15 mouse cellular contexts compared by ENCODE assay signal in the genomic region with DNA sequence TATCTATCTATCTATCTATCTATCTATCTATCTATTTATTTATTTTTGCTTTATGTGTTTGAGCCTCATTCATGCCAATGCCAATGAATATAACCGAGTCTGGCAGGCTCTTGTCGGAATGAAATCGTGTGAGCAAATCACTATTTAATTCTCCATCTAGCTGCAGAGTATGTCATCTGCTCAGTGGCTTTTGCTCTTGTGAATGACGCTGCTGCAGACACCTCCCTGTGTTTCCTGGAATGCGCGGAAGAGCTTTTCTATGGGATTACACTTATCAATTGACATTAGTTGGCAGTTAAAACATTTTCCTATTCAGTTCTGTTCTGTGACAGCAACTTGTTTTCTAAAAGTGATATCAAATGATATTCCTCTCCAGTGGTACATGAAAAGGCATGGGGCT.
"Had no signal": no experiment of that assay in that cellular context is flagged by ENCODE, and none has a peak within 500 bp of the region (broad histone marks: within the 10 kb centered on the region; RNA-seq: fewer than 3 reads in every experiment).

No protein-coding gene starts in this region.

- DNase-seq: retina, postnatal 1 day; right cerebral cortex, adult 18-20 months; right cerebral cortex, postnatal 14 days; right cerebral cortex, postnatal 25 days; right cerebral cortex, postnatal 4 days; spleen, adult 18-20 months; thymus, adult 18-20 months; thymus, adult 2 months; thymus, postnatal 14 days; thymus, postnatal 25 days; thymus, postnatal 36 days; thymus, postnatal 4 days had no signal

- H3K27ac ChIP-seq: neural tube, embryonic 15.5 days; stomach, embryonic 15.5 days; stomach, postnatal 0 days had no signal

- H3K9ac ChIP-seq: neural tube, embryonic 15.5 days; stomach, embryonic 15.5 days had no signal

- H3K9me3 ChIP-seq: neural tube, embryonic 15.5 days; stomach, embryonic 15.5 days had no signal

- H3K27me3 ChIP-seq: neural tube, embryonic 15.5 days; stomach, embryonic 15.5 days had no signal

- H3K4me2 ChIP-seq: neural tube, embryonic 15.5 days; stomach, embryonic 15.5 days had no signal

- H3K4me1 ChIP-seq: neural tube, embryonic 15.5 days; stomach, embryonic 15.5 days had no signal

- H3K36me3 ChIP-seq: neural tube, embryonic 15.5 days; stomach, embryonic 15.5 days had no signal

- H3K4me3 ChIP-seq: neural tube, embryonic 15.5 days; stomach, embryonic 15.5 days had no signal
